Mouse (Mus musculus): ENCODE results near the gene Ksr1.

- TF ChIP-seq CTCF (IDR thresholded peaks at IDR 0.05; ENCODE audit: low read depth) (no peak), EP300 (IDR thresholded peaks at IDR 0.05; ENCODE audit: low read depth) (no peak)
Observed at GRCm38 (mm10) chr11:79073583-79073982, 72.6 kb downstream of the Ksr1 start.

Measured in liver, embryonic 14.5 days (tissue).